Mouse (Mus musculus) CH12.LX (cell line): ENCODE measurements around the gene Cdkn2aipnl. TPM values are rescaled to one million over a fixed set of nuclear protein-coding genes. Genes with fewer than 3 reads are reported as not detected.
A peak's percentile ranks its signal among the peaks of the same experiment; 100 is the strongest.

ENCODE experiments used
- DNase-seq: peaks from one replicate; pipeline ENCODE4 v3.0.0-alpha.2; 2013; ENCODE audit errors: extremely low read depth
- H3K27ac ChIP-seq: 2 replicates; pipeline ENCODE4 v1.5.1; 2012; ENCODE audit warnings: low read depth, mild to moderate bottlenecking, control low read depth, moderate library complexity; ENCODE audit not compliant: insufficient read depth
- H3K27me3 ChIP-seq: replicated peaks from 2 replicates; pipeline ENCODE3; 2012; ENCODE audit warnings: inconsistent platforms
- H3K36me3 ChIP-seq, 2 experiments: replicated peaks in 1 of 2; 2 replicates each; pipeline versions ENCODE3 to v1.6.1; 2012; ENCODE audit warnings: inconsistent platforms in 1 of 2, low read length in 1 of 2, mild to moderate bottlenecking in 1 of 2, mixed read lengths in 1 of 2, moderate library complexity in 1 of 2; ENCODE audit not compliant: control insufficient read depth in 1 of 2, insufficient read depth in 1 of 2
- H3K4me1 ChIP-seq, 2 experiments: 2 replicates each; pipeline ENCODE4 v1.6.1; 2012; ENCODE audit warnings: inconsistent platforms in 1 of 2, moderate library complexity in 1 of 2; ENCODE audit not compliant: insufficient read depth in 2 of 2, control insufficient read depth in 1 of 2
- H3K4me2 ChIP-seq: 2 replicates; pipeline ENCODE4 v1.6.1; 2012; ENCODE audit warnings: low read depth, mild to moderate bottlenecking, control low read depth; ENCODE audit not compliant: poor library complexity, insufficient read depth, severe bottlenecking
- H3K4me3 ChIP-seq, 3 experiments: fragments of 150-350 bp in 1 of 3; sonication (generic) in 1 of 3; replicated peaks in 1 of 3; 2 replicates each; pipeline versions ENCODE3 to v1.5.1; 2011 to 2012; ENCODE audit warnings: low read depth in 2 of 3, low read length in 2 of 3, mild to moderate bottlenecking in 2 of 3, moderate library complexity in 2 of 3, control low read depth in 1 of 3, improper control_type of control experiment in 1 of 3, inconsistent platforms in 1 of 3, mixed read lengths in 1 of 3; ENCODE audit not compliant: poor library complexity in 1 of 3
- H3K79me2 ChIP-seq: replicated peaks from 2 replicates; pipeline ENCODE4 v1.6.1; 2012; ENCODE audit warnings: mild to moderate bottlenecking, moderate library complexity; ENCODE audit not compliant: control insufficient read depth, poor library complexity, insufficient read depth, severe bottlenecking; ENCODE audit errors: extremely low read depth
- H3K9ac ChIP-seq: 2 replicates; pipeline ENCODE4 v1.6.1; 2012; ENCODE audit warnings: low read depth, mild to moderate bottlenecking, control low read depth, moderate library complexity; ENCODE audit not compliant: insufficient read depth
- H3K9me3 ChIP-seq: replicated peaks from 2 replicates; pipeline ENCODE3; 2012; ENCODE audit warnings: low read length, inconsistent platforms, mixed read lengths
- CHD1 ChIP-seq: IDR thresholded peaks from 2 replicates; pipeline ENCODE4 v1.6.1; 2012; ENCODE audit warnings: low read depth, low read length, improper control_type of control experiment, inconsistent platforms
- ELF1 ChIP-seq: IDR thresholded peaks from 2 replicates; pipeline ENCODE4 v1.6.1; 2014; ENCODE audit warnings: low read depth, mild to moderate bottlenecking, inconsistent platforms, low read length, improper control_type of control experiment
- ETS1 ChIP-seq: conservative IDR thresholded peaks from 2 replicates; pipeline ENCODE4 v1.6.1; 2012; ENCODE audit warnings: low read depth, mild to moderate bottlenecking, inconsistent platforms, low read length, improper control_type of control experiment, moderate library complexity
- JUN ChIP-seq: IDR thresholded peaks from 2 replicates; pipeline ENCODE4 v1.6.1; 2011; ENCODE audit warnings: low read depth, mild to moderate bottlenecking, low read length, improper control_type of control experiment, moderate library complexity; ENCODE audit not compliant: insufficient read depth
- KAT2A ChIP-seq: IDR thresholded peaks from 2 replicates; pipeline ENCODE4 v1.6.1; 2012; ENCODE audit warnings: low read length, improper control_type of control experiment, inconsistent platforms; ENCODE audit not compliant: insufficient replicate concordance
- MAX ChIP-seq: IDR thresholded peaks from 2 replicates; pipeline ENCODE4 v1.6.1; 2011; ENCODE audit warnings: low read length, improper control_type of control experiment
- MEF2A ChIP-seq: IDR thresholded peaks from 2 replicates; pipeline ENCODE4 v1.6.1; 2014; ENCODE audit warnings: low read depth, mild to moderate bottlenecking, inconsistent platforms, low read length, improper control_type of control experiment, borderline replicate concordance
- NELFE ChIP-seq: IDR thresholded peaks from 2 replicates; pipeline ENCODE4 v1.6.1; 2011; ENCODE audit warnings: low read depth, low read length, improper control_type of control experiment
- SIN3A ChIP-seq: IDR thresholded peaks from 2 replicates; pipeline ENCODE4 v1.6.1; 2012; ENCODE audit warnings: low read length, improper control_type of control experiment, inconsistent platforms
- SMC3 ChIP-seq: IDR thresholded peaks from 2 replicates; pipeline ENCODE4 v1.6.1; 2011; ENCODE audit warnings: low read depth, low read length, improper control_type of control experiment
- TBP ChIP-seq: conservative IDR thresholded peaks from 2 replicates; pipeline ENCODE4 v1.6.1; 2011; ENCODE audit warnings: low read depth, low read length, improper control_type of control experiment
- TCF12 ChIP-seq: IDR thresholded peaks from 2 replicates; pipeline ENCODE4 v1.6.1; 2014; ENCODE audit warnings: low read depth, mild to moderate bottlenecking, inconsistent platforms, low read length, improper control_type of control experiment
- ZKSCAN1 ChIP-seq: IDR thresholded peaks from 2 replicates; pipeline ENCODE4 v1.6.1; 2012; ENCODE audit warnings: low read depth, inconsistent platforms, low read length, improper control_type of control experiment, borderline replicate concordance
- ZMIZ1 ChIP-seq: IDR thresholded peaks from 2 replicates; pipeline ENCODE4 v1.6.1; 2012; ENCODE audit warnings: low read depth, mild to moderate bottlenecking, inconsistent platforms, low read length, improper control_type of control experiment
- ZNF384 ChIP-seq: IDR thresholded peaks from 2 replicates; pipeline ENCODE4 v1.6.1; 2012; ENCODE audit warnings: low read depth, low read length, improper control_type of control experiment, inconsistent platforms
- dilution Hi-C: fragments of 300-500 bp; cut with MboI; formaldehyde crosslinking; loops from 2 replicates; pipeline ENCODE4 v1.14.3; 2020; ENCODE audit warnings: low sequenced_read_pairs; ENCODE audit not compliant: extremely low pct_unique_long_range_greater_than_20kb, extremely low pct_ligation_motif_present
- in situ Hi-C: fragments of 300-500 bp; cut with MboI; formaldehyde crosslinking; loops from 3 replicates; pipeline ENCODE4 v1.14.3; 2019; ENCODE audit warnings: low sequenced_read_pairs, low pct_ligation_motif_present, low pct_unique_long_range_greater_than_20kb, mixed read lengths
- polyA plus RNA-seq: library from polyadenylated mRNA; unstranded; fragments of >175 nt; gene quantifications from 2 replicates; pipeline ENCODE4 v1.2.1, GENCODE M21; 2012; ENCODE audit warnings: low read depth; ENCODE audit not compliant: insufficient read length
- total RNA-seq, 2 experiments: library from RNA; depleted of rRNA; stranded (reverse); fragments of 300-350 nt in 1 of 2; fragments of >200 nt in 1 of 2; gene quantifications; 2 replicates each; pipeline ENCODE4 v1.2.3; 2012 to 2014

Cdkn2aipnl gene
- total and polyA plus RNA-seq, 3 experiments: 170 to 256 (median 200) TPM

GRCm38 (mm10) chr11:51943500-51943841 lies 24.0 kb upstream of the Cdkn2aipnl start:
- H3K9me3 ChIP-seq: peaks cover 4% of the 10 kb centered on the region
- H3K4me2 ChIP-seq: peak overlapping the region; percentile 70
- peak overlapping the region in 2 of 3 experiments; percentile 6 to 11 for H3K4me3 ChIP-seq
- H3K36me3 ChIP-seq: no peaks in the 10 kb centered on the region
- peaks cover 52% of the 10 kb centered on the region for H3K27me3 ChIP-seq
- in situ Hi-C loops: no loop called here
- DNase-seq: peak; percentile 64
- dilution Hi-C loops: no loop called here
- no peak for TF ChIP-seq ELF1
- 0 out of 2 replicates have a peak, but pooled peaks have one; percentile 55 for TF ChIP-seq MAX
- TF ChIP-seq SMC3: peak; percentile 2; the same call in 1 of the 2 replicates
- TF ChIP-seq KAT2A: 0 out of 2 replicates have a peak, but pooled peaks have one; percentile 17
- no peaks in the 10 kb centered on the region for H3K79me2 ChIP-seq
- peaks cover 31 to 55% of the 10 kb centered on the region in 2 experiments for H3K4me1 ChIP-seq
- peak overlapping the region; percentile 41 for H3K27ac ChIP-seq
- H3K9ac ChIP-seq: no peak overlapping the region

GRCm38 (mm10) chr11:51944239-51944638 lies 23.2 kb upstream of the Cdkn2aipnl start:
- in situ Hi-C loops (no loop called here), dilution Hi-C loops (no loop called here)
- DNase-seq: no peak
- H3K79me2 ChIP-seq: no peaks in the 10 kb centered on the region
- H3K4me1 ChIP-seq: peaks cover 23 to 49% of the 10 kb centered on the region in 2 experiments
- H3K36me3 ChIP-seq: no peaks in the 10 kb centered on the region
- TF ChIP-seq JUN (no peak), ZKSCAN1 (no peak), ZNF384 (peak; percentile 78), MAX (no peak)
- H3K9me3 ChIP-seq: peaks cover 4% of the 10 kb centered on the region
- H3K27me3 ChIP-seq: peaks cover 54% of the 10 kb centered on the region
- H3K4me3 ChIP-seq: no peak overlapping the region
- no peak overlapping the region for H3K27ac ChIP-seq
- no peak overlapping the region for H3K4me2 ChIP-seq
- H3K9ac ChIP-seq: no peak overlapping the region

- Histone ChIP-seq H3K27me3 (peaks cover 51% of the 10 kb centered on the region), H3K4me3 (no peak overlapping the region), H3K79me2 (no peaks in the 10 kb centered on the region), H3K27ac (no peak overlapping the region), H3K9me3 (peaks cover 4% of the 10 kb centered on the region), H3K9ac (no peak overlapping the region), H3K4me1 (peaks cover 17 to 43% of the 10 kb centered on the region in 2 experiments), H3K4me2 (no peak overlapping the region), H3K36me3 (no peaks in the 10 kb centered on the region)
- dilution Hi-C loops: no loop called here
- TF ChIP-seq TBP (no peak), MAX (no peak), CHD1 (no peak), ZMIZ1 (no peak), SIN3A (no peak), ETS1 (0 out of 2 replicates have a peak, but pooled peaks have one; percentile 7), MEF2A (peak; percentile 47; the same call in 1 of the 2 replicates), NELFE (no peak), TCF12 (no peak)
- in situ Hi-C loops: no loop called here
- DNase-seq: no peak
Observed at GRCm38 (mm10) chr11:51945548-51945947, 21.9 kb upstream of the Cdkn2aipnl start.
